Mouse (Mus musculus) adrenal gland (tissue): ENCODE data around the gene Mylk3.

Source experiments
- intact Hi-C: fragments of 180-260 bp; cut with DNase I; formaldehyde crosslinking; loops from one replicate; pipeline ENCODE4 v1.15.1; 2025

The Mylk3 gene

DNA sequence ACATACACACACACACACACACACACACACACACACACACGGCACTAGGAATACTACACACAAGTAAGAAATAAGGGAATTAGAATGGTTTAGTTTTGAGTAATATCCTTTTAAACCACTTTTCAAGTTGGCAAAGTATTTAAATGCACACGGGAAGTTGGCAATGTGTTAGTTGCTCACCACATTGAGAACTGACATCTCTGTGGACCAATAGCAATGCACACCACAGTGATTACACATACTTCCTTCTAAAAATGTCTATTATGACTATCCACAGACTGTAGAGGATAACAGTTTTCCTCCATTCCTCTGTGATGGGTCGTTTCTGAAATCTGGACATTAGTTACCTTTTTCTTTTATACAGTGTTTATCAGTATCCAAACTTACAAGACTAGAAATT lies 63.1 kb downstream of the Mylk3 start:
- intact Hi-C loops: no loop called here

DNA sequence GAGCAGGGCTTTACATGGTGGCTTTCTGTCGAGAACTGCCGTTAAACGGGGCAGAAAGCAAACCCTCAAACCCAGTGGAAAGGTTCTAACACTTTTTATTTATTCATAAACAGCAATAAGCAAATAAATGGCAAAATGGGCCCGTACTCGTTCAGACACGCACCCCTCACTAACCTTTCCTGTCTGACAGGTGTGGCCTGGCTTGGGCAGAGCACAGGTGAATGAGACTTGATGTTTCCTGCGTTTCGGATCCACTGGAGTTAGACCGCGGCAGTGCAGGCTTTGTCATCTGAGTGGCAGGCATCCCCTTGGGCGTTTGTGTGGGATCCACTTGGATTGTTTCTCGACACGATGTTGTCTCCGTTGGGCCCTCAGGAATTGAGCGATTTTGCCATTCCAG lies 64.2 kb downstream of the Mylk3 start:
- intact Hi-C loops: no loop called here

DNA sequence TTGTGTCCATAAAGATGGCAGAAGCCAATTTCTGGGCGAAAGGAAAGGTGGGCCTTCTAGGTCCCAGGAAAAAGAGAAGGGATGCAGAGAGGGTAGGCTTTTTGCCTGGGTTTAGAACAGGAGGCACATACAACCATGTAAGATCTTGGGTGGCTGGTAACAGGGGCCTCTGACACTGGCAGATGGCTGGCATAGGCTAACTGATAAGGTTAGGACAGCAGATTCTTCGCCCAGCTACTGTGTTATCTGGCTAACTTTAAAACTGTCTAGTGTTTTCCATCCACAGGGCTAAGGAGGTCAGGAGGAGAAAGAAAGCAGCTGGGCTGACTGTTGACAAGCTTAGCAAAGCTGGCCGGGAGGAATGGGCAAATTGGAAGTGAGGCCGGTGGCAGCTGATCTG lies 67.6 kb downstream of the Mylk3 start:
- intact Hi-C loops: no loop called here

DNA sequence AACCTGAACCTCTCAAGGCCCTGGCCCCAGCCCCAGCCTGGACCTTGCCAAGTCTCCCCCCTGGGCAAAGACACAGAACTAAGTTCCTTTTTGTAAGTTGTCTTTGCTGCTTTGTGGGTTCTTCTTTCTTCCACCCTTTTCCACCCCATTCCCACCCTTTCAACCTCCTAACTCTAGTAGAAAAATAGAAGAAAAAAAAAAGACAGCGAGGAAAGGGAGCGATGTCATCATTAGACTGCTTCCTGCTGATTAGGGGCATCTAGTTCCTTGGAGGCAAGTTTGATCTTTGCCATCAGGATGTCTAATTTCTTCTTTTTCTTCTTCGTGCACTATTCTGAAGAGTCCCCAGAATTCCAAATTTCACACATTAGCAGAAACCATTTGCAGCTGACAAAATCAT lies 73.1 kb downstream of the Mylk3 start:
- intact Hi-C loops: loop anchor here (5.0 kb wide), 1 partner anchor 84 kb away; no protein-coding TSS in a partner anchor

DNA sequence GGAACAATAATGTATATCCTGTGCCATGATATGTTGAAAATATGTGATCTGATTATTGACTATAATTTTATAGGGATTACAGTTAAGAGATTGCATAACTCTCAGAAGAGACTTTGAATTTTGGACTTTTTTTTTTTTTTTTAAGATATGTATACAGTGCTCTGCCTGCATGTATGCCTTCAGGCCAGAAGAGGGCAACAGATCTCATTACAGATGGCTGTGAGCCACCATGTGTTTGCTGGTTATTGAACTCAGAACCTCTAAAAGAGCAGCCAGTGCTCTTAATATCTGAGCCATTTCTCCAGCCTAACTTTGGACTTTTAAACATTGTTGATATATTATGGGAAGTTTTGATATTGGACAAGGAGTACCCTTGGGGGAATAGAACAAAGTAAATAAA lies 74.4 kb downstream of the Mylk3 start:
- intact Hi-C loops: loop anchor here (5.0 kb wide), 1 partner anchor 86 kb away; no protein-coding TSS in a partner anchor

DNA sequence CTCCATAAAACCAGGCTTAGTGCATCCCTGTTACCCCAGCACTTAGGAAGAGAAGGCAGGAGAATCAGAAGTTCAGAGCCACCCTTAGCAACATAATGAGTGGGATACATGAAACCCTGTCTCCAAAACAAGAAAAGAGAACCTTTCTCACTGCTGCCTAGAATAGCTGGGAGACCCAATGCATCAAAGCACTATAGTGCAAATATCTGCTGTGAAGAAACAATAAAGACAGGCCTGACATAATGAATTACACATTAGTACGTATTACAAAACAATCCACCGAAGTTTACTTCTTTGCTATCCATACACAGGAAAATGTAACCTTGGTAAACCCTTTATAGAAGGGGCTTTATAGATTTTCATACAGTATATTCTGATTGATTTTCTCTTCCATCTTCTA lies 77.6 kb downstream of the Mylk3 start:
- intact Hi-C loops: no loop called here

DNA sequence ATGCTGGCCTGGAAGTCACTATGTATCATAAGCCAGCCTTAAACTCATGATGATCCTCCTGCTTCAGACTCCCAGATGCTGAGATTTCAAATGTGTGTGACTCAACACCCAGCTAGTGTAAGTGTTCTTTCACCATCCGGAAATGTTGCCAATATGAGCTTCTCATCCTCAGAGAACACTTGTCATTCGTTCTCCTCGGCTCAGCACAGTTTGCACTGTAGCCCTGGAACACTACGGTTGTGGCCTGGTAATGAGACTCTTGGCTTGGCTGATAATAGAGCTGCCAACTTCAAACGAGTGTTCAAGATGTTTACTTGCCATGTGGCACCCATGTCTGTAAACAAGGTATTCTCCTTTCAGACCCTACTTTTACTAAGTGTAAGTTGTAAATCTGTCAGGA lies 82.6 kb downstream of the Mylk3 start:
- intact Hi-C loops: no loop called here

DNA sequence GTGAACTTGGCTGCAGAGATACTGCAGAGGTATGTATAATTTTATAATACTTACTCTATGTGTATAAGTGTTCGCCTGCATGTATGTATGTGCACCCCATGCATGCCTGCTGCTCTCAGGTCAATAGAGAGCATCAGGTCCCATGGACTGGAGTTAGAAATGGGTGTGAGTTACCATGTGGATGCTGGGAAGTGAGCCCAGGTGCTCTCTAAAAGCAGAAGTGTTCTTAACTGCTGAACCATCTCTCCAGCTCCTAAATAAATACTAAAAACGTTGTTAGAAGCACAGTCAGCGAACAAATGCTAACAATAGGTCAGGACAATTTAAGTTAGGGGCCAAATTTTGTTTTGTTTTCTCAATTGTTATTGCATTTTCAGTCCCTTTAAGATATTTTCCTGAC lies 83.2 kb downstream of the Mylk3 start:
- intact Hi-C loops: no loop called here

DNA sequence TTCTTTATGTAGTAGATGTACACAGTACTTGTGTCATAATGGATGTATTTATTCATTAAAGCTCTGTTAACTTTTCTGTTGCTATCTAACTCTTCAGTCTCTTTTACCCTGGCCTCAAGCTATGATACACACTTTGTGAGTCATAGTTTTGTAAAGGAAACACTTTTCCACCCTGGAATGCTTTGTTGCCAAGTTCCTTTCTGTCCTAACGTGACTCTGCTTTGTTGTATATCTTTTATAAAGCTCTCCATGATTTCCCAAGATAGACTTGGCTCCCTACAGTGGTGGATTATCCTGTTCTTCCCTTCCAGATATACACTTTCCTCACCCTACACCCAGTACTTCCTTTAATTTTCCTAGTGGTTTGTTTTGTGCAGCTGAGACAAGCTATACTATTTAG lies 84.2 kb downstream of the Mylk3 start:
- intact Hi-C loops: no loop called here

DNA sequence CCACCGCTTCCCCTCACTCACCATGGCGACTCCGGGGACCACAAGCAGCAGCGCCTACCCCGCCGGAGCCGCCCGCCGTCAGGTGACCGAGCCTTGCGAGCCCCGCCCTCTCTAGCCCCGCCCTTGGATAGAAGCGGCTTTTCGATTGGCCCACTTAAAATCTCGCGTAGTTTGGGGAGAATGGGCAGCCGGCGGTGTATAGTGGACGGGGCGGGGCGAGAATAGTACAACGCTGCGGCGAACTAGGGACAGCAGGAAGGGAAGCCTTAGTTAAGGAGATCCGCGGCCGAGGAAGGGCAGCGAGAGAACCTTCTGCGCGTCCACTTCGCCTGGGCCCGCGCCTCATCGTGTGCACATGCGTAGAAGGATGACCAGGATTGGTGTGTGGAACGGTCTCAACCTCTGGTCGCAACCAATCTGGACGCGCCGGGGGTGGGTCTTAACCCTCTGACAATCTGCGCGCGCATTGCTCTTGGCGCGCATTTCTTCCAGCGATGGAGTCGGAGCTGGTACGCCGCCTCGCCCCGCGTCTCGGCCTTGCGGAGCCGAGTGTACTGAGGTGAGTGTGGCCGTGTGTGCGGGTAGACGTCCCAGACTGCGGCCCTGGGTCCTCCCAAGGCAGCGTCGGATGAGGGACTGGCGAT lies 86.6 kb downstream of the Mylk3 start, which contains the start of the genes Orc6 and Vps35:
TSS of gene Orc6 (plus strand) at position 199 of the 644 bp plus-strand sequence.
TSS of gene Vps35 (minus strand) at position 369 of the 644 bp plus-strand sequence.
- intact Hi-C loops: loop anchor here (5.0 kb wide), 1 partner anchor 222 kb away; no protein-coding TSS in a partner anchor

DNA sequence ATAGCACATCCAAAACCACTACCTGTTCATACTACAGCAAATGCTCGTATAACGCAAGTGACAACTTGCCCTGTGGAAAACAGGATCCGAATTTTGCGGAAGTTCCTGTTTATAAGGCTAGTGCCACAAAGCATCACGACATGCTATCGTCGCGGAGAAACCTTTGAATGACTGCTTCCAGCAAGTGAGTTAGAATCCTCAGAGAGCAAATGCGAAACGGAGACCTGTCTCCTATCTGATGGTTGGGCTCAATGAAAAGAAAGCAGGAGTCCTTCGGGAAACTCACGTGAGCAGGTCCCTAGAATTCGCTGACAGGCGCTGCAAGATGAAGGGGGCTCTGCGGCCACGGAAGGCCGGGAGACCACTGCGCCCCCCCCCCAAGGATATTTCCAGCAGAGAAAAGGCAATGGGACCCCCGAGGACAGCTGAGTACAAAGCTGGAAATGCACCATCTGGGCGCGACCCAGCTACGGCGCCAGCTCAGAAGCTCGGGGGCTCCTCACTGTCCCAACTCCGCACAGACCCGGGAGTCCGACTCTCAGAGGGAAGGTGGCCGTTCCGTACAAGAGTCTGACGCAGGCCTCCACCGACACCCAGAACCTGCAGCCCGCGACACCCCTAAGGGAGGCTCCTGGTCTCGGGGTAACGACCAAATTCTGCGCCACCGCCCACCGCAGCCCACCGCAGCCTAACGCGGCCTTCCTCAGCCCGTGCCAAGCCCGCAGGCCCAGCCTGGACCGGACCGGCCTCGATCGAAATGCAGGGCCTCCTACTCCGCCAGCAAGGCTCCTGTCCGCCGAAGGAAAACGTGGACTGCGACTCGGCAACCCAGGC lies 87.3 kb downstream of the Mylk3 start:
- intact Hi-C loops: loop anchor here (5.0 kb wide), 1 partner anchor 222 kb away; no protein-coding TSS in a partner anchor

DNA sequence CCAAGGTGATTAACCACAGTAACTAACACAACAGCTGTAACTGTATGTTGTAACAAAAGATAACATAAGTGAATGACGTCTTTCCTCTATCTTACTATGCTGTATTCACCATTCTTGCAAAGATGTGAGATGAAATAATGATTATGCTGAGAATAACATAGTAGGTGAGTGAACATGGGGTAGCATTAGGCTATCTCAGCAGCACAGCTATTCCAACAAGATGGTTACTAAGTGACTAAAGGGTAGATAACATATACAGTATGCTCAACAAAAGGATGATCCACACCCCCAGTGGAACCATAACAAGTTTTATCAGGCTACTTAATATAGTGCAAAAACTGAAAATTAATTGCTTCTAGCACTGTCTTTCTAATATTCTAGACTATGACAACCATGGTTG lies 99.3 kb downstream of the Mylk3 start:
- intact Hi-C loops: loop anchor here (10.0 kb wide), 1 partner anchor 258 kb away; no protein-coding TSS in a partner anchor
